Mouse (Mus musculus) cerebellum, postnatal 14 days (tissue): ENCODE data around the gene Dpp6.
A peak's percentile ranks its signal among the peaks of the same experiment; 100 is the strongest.

Experiments
- DNase-seq, 2 experiments: peaks; one replicate each; pipeline ENCODE4 v3.0.0; 2021; ENCODE audit warnings: mixed read lengths in 2 of 2

The Dpp6 gene

GRCm38 (mm10) chr5:27304115-27304514 lies 487.1 kb downstream of the Dpp6 start:
- DNase-seq: no peak

DNA sequence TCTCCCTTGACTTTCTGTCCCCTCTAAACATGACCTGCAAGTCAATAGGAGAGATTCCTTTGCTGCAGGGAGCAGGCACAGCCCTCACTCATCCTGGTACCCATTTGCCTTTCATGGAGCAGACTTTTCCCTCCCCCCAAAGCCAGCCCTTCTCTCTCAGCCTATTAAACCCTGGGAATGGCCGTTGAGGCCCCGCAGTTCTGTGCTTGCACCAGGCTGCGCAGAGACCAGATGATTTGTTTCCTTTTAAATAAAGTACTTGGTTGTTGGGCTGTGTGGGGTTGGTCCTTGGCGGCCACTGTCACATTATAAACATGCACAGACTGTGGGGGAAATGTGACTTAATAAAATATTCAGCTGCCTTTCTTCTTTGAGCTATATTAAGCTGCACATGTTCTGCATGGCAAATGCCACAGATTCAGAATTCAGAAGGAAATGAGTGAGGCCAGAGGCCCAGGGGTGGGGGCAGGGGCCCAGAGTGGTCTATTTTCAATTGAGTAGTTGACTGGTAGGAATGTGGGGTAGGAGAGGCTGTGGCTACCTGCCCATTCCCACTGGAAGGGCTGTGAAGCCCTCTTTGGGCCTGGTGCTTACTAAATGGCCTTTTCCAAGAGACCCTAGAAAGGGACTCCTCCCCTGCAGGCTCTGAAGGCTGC lies 489.6 kb downstream of the Dpp6 start:
- no peak for DNase-seq

DNA sequence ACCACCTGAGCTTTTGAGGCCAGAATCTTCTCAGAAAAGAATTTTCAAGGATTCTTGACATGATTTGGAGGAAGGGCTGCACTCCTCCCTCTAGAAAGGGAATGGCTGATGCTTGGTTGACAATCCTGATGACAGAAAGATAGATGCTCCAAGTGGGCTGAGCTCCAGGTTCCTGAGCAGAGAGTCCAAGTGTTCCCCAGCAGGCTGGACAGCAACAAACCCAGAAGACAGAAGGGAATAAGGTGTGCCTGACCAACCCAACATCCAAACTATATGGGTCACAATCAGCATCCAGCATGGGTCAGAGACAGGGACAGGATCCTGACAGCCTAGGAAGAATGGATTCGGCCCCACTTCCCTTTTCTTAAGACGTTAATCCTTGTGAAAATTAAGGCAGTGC lies 493.2 kb downstream of the Dpp6 start:
- DNase-seq: peak; percentile 53 to 68

DNA sequence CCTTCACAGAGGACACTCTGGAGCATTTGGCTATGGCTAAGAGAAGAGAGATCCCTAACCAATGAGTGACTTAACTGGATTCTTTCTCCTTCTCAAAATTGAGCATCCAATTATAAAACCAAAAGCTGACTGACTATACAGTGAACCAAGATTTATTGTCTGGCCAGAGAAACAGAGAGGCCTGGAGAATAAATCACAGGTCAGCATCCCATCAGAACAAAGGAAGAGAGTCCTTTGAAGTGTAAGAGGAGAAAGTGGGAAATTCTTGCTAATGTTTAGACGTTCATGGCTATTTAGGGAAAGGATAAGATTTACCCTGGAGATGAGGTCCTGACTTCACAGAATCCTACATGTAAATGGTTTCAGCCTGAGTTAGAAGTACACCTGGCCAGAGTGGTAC lies 499.7 kb downstream of the Dpp6 start:
- no peak for DNase-seq

DNA sequence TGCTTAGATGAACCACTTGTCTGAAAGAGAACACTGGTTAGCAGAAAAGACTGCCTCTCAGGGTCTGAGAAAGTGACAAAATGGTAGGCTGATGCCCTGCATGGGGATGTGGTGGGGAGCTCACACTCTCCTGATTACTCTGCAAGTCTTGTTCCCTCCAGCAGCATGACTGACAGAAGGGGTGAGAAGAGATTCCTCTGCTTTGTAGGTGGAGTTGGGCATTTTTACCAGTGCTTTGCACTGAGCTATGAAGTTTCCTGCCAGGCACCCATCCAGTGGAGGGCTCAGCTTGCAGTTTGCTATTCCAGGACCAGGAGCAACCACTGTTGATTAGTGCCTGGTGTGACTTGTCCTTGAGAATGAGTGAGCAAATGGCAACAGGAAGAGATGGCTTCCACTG lies 500.3 kb downstream of the Dpp6 start:
- no peak for DNase-seq

DNA sequence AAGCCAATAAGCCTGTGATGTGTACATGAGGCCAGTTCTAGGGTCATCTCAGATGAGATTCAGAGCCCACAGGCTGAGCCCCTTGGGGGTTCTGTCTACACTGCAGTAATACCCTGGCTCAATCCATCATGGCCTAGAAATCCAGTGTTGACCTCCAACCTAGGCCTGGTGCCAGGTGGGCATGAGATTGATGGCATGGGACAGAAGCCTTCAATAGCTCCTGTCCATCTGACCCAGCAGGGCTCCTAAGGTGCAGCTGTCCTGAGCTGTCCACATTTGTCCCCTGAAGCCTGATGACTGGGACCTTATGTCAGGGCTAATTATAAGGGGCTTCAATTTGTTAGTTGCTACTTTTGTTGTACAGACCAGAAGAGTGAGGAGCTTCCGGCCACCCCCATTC lies 500.8 kb downstream of the Dpp6 start:
- peak in 1 of 2 experiments; percentile 41 for DNase-seq

DNA sequence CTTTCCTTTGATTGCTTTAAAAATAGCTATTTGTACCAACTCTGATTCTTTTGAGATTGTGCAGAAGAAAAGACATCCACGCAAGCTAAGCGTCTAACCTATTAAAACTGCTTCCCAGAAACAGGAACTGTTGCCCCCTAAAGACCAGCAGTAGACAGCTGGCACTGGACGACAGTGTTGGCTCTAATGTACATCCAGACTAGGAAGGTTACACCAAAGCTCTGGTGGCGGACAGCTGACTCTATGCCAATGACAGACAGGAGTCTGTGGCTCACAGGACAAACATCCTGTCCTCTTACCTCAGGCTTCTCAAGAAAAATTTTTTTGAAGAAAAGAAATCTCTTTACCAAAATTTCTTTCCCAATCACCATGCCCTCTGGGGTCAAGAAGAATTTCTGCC lies 502.7 kb downstream of the Dpp6 start:
- peak in 1 of 2 experiments; percentile 45 for DNase-seq

DNA sequence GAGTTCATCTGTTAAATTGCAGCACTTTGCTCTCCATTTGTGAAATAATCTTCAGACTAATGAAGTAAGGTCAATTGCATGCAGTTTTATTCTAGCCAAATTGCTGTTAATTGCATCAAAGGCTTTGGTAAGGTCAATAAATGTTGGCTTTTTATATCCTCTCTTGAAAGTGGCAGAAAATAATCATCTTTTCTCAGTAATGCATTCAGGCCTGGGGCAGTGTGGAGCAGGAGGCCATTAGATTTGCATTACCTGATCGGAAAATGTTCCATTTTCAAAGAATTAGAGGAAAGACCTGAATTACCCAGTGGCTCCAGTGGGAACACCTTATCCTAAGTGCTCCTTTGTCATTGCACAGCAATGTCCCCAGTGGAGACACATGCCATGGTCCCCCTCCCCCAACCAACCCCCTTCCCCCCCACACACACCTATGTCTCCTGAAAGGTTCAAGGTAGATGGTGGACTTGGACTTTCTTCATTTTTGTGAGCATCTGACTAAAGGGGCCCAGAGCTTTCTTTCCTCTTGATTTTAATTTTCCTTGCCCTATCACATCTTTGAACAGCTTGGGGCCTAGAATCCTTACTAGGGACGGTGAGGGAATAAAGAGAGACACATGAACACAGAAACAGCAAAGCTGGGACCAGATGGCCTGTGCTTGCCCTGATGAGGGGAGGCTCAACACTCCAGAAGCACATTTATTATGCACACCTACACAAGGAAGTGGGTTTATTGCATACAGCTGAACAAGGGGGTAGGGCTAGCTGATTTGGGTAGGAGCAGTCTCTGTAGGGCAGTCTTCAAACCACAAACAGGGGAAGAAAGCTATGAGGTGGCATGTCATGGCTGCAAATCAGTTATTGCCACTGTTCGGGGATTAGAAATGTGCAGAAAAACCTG lies 506.1 kb downstream of the Dpp6 start:
- DNase-seq: no peak

GRCm38 (mm10) chr5:27324346-27324928 lies 507.4 kb downstream of the Dpp6 start:
- peak; percentile 53 to 71 for DNase-seq

GRCm38 (mm10) chr5:27336698-27337097 lies 519.7 kb downstream of the Dpp6 start:
- DNase-seq: no peak

DNA sequence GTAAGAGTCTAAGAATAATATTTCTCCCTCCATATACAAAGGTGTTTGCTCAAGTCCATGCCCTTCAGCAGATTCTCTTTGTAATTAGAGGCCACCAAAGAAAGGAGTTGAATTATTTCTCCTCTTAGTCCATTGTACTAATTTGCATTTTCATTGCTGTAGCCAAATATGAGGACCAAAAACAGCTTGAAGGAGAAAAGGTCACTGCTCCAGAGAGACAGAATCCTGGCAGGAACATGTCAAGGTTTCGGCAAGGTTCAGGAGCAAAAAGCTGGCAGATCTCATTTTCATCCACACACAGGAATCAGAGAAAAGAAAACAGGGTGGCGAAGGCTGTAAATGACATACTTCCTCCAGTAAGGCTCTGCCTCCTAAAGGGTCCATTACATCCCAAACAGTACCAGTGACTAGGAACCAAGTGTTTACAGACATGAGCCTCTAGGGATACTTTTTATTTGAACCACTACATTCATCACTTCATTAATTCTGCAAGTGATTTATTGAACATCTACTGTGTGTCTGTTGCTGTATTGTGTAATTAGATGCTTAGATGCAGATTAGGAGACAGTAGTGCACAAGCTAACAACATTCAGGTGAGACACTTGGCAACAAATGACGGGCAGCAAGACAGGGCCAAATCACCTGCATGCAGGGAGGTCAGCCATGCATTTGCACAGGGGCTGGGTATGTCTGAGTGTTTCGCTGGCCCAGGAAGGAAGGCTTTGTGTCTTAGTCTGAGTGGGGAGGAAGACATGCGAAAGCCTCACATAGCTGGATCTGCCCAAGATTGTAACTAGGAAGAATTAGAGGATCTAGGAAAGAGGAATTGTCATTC lies 522.4 kb downstream of the Dpp6 start:
- peak in 1 of 2 experiments; percentile 45 for DNase-seq

- no peak for DNase-seq
Measured at GRCm38 (mm10) chr5:27342276-27342675, 525.3 kb downstream of the Dpp6 start.

GRCm38 (mm10) chr5:27343626-27344025 lies 526.6 kb downstream of the Dpp6 start:
- no peak for DNase-seq

DNA sequence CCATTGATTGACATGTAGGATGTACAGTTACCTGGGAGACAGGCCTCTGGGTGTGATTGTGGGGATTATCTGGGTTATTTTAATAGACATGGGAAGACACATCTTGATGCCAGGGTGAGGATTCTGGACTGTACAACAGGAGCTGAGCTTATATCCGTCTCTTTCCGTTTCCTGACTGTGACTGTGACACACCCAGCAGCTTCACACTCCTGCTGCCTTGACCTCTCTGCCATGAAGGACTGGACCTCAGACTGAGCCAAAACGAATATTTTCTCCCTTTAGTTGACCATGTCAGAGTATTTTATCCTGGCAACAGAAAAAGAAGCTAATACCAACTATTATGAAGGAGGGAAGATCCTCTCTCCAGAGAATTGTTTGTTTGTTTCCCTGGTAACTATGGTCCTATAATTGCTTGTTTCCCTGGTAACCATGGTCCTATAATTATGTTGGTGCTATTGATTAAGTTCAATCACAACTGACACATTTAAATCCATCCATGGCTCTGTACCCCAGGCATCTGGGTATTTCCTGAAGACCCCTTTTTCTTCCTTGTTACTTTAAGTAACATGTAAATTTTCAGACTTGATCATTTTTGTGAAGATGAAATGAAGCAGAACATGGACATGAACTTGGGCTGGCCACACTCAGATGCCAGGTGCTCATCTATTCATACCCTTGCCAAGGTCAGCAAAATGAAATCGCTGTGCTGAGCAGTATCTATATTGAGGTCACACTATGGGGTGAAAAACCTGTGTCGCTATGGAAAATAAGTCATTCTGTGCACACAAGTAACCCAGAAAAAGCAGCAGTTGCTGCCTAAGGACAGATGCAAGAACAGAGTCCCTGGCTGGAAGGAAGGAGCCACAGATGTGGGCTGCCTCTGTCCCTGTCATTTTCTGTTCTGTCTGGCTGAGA lies 531.4 kb downstream of the Dpp6 start:
- peak in 1 of 2 experiments; percentile 49 for DNase-seq

GRCm38 (mm10) chr5:27357630-27358029 lies 540.6 kb downstream of the Dpp6 start:
- peak; percentile 18 to 67 for DNase-seq

DNA sequence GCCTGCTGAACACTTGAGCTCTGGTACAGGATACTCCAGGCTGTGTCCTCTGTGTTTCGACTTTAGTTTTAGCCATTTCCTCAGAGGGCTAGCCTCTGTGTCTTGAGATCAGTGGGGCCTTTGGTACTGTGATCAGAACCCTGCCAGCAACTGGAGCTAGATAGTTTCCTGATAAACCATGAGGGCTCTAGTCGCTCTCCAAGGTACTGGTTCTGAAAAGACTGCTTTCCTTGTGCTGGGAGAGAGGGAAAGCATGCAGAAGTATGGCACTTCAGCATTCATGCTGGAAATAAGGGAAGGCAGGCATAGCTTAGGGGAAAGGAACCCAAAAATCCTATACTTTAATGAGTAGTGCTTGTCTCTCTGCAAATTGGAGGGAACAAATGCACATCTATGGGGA lies 548.9 kb downstream of the Dpp6 start:
- no peak for DNase-seq

GRCm38 (mm10) chr5:27370814-27371213 lies 553.8 kb downstream of the Dpp6 start:
- no peak for DNase-seq

DNA sequence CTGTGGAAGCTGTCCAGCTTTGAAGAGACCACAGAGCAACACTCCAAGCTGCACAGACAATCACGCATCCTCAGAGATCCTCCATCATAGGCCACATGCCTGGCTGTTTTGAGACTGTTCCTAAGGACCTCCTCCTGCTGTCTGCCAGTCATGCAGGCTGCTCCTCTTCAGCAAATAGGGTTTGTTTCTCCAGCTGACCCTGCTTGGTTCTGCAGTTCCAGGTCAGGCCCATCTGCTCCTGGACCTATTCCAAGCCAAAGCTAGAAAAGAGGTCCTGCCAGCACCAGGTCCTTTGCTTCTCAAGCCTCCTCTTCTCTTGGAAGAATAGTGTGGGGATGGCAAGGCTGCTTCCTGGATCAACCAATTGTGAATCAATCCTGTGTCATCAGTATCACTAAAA lies 556.9 kb downstream of the Dpp6 start:
- peak; percentile 68 to 83 for DNase-seq

DNA sequence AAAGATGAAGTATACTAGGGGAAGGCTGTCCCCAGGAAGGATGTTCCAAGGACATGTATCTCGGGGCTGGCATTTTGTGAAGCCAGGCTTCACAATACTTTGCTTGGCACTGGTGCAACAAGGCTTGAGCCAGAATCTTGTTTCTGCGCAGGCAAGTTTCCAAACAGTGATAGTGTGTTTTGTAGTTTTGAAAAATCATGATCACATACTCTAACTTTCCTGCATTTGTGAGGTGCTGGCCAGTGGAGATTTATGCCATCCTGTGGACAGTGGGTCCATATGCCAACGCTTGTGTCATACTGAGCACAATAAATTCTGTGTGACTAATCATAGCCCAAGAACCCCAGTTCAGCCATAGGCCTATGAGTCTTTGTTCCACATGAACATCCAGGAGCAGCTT lies 558.8 kb downstream of the Dpp6 start:
- peak; percentile 70 to 81 for DNase-seq

DNA sequence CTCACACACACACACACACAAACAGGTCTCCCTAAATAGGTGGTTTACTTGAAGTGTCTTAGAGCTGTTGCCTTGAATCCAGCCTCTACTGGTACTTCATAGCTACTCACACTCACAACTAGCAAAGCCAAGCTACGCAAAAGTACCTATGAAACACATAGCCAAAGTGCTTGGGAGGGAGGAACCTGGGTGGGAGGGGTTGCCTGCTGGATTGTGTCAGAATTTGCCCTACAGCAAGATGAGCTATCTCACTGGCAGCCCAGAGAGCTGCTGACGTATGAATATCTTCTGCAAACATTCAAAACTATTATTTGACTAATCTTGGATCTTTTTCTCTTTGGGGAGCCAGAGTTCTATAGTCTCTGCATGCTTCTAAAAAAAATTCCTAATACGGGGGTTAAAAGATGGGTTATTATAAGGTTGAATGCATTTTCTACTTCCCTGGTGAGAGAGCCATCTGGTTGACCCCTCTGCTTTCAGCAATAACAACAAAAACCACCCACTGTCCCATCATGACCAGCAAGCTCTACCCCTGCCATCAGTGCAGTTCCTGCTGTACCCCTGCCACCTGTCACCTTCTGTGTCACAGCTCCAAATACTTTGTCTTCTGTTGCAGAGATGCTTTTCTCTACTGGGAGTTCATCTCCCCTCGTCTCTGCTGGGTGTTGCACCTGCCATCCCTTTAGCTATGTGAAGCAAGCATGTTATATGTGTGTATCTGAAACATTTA lies 563.8 kb downstream of the Dpp6 start:
- DNase-seq: peak; percentile 75 to 89

- no peak for DNase-seq
Measured at GRCm38 (mm10) chr5:27398371-27398770, 581.4 kb downstream of the Dpp6 start.
